Mouse (Mus musculus) adrenal gland, postnatal 36 days (tissue): ENCODE measurements around the gene Anks1b. TPM values are rescaled to one million over a fixed set of nuclear protein-coding genes. Genes with fewer than 3 reads are reported as not detected.
A peak's percentile ranks its signal among the peaks of the same experiment; 100 is the strongest.

Experiments used
- DNase-seq, 2 experiments: peaks; one replicate each; pipeline ENCODE4 v3.0.0; 2021; ENCODE audit warnings: mixed read lengths in 1 of 2
- total RNA-seq, 2 experiments: library from RNA; stranded (reverse); gene quantifications; 2 replicates each; pipeline ENCODE4 v1.2.3; 2021

Gene Anks1b
- total RNA-seq, 2 experiments from 2014 or later = 0.60 to 0.92 TPM

DNA sequence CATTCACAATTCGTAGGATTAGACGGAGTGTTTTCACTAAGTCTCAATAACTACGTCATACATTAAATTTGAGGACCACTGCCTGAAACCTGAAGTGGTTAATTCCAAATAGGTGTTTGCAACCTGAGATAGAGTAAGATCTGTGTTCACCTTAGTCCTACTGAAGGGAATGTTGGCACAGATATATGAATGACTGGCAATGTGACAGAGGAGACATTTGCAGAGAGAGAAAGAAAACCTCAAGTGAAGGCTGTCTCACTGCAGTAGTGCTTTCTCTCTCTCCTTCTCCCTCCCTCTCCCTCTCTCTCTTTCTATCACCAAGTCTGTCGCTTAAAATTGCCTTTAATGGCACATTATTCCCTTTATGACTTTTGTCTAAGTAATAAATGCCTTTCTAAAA lies 101.1 kb downstream of the Anks1b start:
- DNase-seq = no peak

DNA sequence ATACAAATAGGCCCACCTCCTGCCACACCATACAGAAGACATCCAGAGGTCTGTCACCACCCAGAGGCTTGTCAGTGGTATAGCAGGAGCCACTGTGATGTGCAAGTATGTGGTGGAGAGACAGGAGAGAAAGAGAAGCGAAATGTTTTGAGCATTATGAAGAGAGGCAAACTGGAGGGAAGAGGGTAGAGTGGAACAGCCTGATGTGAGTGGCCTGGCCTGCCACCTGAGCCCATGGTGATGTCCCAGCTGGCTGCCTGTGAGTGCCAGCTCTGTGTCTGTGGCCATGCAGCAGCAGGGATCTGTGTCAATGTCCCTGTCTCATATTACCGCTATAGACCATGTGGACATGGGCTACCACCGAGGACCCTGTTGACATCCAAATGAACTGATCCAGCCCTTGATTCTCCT lies 102.1 kb downstream of the Anks1b start:
- DNase-seq = no peak

DNA sequence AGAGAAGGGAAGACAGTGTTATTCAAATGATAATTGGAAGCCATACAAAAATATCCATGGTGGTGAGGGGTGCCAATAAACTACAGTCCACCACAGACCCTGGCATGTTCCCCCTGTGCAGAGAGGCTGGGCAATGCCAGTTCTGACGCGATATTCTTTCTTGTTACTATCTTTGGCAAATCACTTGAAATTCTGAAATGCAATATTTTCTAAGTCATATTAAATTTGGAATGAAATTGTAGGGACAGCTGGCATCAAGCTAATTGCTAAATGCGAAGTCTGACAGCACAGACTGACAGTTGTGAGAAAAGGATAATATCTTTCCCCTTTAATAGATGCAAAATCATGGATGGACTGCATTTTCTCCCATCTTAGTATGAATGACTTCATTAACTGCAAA lies 103.3 kb downstream of the Anks1b start:
- DNase-seq = no peak

DNA sequence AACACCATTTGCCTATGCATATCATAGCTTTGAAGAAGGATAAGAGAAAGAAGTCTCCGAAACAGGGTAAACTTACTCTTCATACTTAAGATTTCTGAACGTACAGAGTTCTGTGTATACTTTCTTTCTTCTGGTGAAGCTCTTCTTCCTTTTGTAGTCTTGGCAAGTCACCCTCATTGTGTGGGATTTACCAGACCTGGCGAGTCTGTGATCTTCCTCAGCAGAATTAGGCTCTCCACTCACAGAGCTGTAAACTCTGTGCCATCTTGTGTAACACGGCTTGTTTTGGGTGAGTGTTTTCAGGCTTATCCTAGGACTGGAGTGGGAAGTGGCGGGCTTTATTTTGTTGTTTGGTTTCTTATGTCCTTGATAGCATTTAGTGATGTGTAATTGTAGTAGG lies 120.9 kb downstream of the Anks1b start:
- no peak for DNase-seq

DNA sequence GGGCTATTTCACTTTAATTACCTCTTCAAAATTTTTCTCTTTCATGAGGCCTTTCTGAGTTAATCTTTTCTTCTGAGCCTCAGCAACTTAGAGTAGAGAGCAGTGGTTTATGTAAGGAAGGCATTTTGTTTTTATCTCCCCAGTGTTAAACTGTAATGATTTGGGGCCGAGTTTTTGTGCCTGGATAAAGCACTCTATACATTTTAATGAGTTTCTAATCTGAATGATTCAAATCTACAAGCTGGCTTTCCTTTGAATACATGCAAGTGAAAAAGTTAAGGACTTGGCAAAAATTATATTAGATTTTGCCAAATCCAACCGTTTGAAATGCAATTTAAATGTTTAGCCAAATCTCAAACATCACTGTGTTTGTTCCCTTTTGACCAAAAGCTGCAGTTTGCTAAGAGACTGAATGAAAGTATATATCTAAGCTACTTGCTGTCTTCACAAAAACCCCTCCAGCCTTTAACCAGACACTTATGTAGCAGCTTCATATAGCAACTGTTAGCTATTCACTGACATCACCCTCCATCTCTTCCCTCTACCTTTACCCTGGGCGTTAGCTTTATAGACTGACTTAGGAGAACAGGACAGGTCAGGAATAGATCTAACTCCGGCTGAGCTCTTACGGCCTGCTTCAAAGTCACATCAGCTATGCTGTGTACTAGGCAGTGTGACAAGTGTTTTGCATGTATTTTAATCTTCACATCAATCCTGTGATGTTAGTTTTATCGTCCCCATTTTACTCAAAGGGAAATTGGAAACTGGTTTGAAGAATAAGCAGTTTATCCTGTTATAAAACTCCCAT lies 122.5 kb downstream of the Anks1b start:
- no peak for DNase-seq

DNA sequence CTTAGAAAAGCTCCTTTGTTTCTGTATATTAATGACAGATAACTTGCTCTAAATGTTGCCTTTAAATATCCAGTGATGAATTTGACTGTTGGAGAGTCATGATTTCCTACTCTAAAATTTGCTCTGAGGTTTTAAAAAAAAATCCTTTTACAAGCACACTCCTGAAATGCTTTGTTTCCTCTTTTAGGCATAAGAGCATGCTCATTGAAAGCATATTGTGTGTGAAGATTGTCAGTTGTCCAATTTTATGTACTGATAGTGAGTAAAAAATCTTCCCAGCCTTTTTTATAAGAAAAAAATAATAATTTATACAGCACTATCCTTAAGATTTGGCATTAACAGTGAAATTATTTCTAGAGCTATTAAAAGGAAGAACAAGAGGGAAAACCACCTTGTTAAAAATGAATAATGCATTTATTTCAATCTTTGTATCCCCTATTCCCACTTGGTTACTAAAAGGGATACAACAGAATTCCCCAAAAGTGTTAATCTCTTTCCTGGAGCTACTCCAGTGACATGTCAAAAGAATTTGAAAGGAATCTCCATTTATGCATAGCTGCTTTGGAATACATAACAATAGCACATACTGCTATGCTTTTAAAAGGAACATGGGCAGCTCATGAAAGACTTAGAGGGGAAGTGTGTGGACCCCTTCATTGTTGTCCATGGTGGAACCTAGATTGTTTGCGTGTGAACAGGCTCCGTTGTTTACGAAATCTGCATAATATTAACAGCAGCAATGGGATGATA lies 130.8 kb downstream of the Anks1b start:
- no peak for DNase-seq

DNA sequence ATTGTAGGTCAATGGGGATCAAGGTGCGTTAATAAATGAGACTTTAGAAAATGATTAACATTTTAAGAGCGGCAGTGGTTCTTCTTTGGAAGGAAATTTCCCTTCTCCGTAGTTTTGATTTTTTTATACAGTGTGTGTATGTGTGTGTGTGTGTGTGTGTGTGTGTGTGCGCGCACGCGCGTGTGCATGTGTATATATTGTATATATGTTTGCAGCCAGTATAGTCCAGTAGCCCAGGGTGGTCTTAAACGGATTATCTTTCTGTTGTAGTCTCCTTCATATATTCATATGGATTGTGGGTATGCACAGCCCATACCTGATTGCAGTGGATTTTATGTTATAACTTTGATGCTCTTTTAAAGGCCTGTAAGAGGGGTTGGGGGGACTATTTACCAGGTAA lies 131.6 kb downstream of the Anks1b start:
- DNase-seq = no peak

DNA sequence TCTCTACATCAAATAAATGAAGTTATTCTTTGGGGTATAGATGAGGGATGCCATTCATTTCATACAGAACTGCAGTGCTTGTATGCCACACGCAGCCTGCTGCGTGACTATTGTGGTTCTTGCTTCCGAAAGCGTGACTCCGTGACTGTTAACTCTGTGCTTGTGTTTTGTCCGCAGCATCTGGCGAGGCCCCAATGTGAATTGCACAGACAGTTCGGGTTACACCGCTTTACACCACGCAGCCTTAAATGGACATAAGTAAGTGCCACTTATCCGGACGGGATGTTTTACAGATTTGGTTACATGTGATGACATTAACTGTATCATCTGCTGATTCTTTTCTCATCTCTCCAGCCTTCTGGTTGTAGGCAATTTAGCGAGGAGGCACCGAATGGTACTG lies 159.7 kb downstream of the Anks1b start:
- DNase-seq = no peak

DNA sequence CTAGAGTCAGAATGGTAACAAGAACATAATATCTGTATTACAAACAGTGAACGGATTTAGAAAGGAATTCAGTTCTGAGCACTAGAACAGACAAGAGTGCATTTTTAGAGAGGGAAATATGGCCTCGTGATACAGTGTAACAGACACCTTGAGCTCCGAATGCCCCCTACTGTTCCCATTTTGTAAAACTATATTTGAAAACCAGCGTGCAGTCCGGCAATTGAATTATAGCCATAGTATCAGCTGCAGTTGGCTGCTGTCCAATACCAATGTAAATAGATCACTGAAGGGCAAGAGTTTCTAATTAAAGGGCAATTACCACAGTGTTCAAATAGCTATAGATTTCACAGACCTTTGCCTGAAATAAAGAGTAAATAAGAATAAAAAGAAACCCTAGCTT lies 170.0 kb downstream of the Anks1b start:
- DNase-seq = no peak

DNA sequence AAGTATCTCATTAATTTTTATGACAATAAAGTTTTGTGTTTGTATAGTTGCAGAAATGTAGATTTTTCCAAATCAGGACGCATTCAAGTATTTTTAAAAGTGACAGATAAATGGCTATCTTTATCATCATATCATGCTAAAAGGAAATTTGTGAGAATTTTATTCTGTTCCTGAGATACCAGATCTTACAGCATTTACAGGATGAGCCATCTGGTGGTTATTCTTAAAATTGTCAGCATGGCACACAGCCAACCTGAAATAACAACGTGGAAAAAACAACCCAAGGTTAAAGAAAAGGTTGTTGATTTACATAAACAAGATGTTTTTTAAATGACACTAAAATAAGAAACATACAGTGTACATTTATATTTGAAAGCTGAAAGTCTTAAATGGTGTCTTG lies 170.5 kb downstream of the Anks1b start:
- peak in 1 of 2 experiments; percentile 21 for DNase-seq

DNA sequence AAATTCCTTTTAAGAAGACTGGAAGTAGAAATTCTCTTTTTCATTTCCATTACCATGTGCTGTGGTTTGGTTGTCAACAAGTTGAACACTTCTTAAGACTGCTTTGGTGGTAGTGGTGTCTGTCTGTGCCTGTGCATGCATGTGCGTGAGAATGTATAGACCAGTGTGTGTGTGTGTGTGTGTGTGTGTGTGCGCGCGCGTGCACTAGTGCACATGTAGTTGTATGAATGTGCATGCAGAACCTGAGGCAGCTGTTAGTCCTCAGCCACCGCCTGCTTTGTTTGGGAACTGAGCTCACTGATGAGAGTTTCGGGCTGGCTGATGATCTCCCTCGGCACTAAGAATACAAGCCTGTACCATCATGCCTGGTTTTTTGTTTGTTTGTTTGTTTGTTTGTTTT lies 170.9 kb downstream of the Anks1b start:
- no peak for DNase-seq

DNA sequence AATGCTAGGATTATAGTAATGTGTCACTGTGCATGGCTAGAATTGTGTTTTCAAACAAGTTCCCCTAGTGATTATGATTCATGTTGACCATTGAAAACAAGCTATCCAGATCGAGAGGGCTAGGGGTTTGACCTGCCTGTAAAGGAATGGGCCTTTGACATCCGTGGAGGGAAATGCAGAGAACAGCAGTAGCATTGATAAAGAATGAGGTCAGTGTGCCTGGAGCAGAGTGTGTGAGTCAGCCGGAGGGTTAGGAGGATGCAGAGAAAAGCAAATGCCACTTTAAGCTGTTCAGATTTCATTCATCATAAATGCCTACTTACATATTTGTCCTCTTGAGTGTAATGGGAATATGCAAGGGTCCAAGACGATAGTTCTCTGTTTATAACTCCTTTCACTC lies 195.3 kb downstream of the Anks1b start:
- no peak for DNase-seq

DNA sequence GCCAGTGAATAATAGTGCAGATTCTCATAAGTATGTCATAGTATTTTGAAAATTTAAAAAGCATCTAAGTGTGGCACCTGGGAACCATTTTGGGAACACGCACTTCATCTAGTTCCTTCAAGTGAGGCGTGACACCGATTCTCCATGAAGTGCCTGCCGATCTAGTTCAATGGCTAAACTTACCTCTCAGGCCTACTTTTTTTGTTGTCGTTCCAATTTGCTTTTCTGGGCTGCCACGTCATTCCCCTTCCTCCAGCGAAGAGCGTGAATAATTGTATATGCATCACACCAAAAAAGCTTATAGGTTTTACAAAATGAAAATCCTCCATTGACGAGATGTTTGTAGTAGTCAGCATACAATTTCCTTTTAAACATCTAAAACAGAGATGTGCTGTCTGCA lies 204.6 kb downstream of the Anks1b start:
- DNase-seq = no peak

DNA sequence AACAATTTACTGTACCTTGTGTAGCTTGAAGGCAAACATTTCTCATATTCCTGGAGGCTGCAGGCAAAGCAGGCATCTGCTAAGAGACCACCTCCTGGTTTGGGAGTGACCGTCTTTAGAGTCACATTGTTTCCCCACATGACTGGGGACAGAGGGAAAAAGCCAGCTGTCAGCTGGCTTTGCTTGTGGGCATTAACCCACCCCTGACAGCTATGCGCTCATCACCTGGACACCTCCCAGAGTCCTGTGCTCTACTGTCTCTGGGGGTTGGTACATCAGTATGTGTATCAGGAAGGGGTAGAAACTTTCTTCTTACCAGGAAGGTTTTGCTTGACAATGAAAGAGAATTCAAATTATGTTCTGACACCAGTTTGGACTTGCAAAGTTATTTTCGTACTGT lies 207.8 kb downstream of the Anks1b start:
- no peak for DNase-seq

DNA sequence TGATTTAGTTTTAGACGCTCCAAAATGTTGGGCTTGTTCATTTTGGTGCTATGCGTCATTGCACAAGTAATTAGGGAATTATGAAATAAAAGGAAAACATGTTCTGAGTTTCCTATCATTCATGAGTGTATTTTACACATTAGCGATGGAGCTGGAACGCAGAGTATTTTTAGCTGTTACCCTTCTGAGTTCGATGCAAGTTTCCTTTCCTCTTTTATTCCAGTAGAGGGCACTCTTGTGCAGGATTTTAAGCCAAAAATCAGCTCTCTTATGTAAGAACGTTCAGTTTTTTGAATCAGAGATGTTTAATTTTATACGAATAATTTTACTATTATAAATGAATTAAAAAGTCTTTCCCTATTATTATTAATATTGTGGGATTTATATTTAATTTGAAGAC lies 208.3 kb downstream of the Anks1b start:
- no peak for DNase-seq

DNA sequence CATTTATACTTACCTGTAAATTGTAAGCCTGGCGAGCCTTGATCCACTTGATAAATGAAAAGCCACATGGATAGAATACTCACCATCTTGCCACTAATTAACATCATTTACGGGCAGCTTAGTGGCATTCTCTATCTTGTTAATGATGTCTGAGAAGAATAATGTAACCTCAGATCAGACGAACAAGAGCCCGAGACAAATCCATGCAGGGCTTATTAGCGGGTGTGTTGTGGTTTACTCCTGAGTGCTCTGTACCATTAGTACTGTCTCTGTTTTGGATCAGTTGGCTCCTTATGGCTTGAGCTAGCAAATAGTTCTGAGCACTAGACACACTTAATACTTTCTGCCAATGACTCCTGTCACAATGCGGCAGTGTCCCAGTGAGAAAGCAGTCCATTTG lies 220.6 kb downstream of the Anks1b start:
- DNase-seq = no peak

DNA sequence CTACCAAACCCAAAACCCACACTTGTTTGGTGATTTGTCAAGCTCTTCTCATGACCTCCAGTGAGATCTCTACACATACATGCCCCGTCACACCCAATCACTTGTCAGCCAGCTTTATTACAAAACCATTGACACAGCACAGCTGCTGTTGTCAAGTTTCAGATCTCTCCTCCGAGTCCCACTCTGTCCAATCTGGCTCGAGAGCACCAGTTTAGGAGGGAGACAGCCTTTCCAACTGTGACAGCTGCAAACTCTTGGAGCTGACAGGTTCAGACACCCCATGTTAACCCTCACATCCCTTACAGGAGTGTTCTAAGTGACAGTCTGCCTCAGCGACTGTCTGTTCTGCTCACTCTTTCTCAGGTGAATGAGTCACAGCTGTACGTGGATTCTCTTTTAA lies 239.4 kb downstream of the Anks1b start:
- DNase-seq = no peak

DNA sequence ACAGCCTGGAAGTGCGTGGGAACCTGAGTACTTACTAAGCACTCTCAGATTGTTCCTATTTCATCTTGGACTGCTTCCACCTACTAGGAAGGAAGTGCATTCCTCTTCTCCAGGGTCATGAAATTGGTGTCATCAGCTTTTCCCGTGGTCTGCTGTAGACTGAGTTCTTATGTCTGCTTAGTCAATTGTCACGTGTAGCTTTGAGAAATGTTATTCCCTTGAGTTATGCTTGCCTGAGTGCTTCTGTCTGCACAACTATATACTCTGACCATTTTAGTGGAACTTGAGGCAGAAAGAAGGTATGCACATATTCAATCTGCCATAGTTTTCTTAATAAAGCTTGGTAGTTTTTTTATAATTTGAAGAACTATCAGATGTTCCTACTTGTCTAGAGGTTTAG lies 243.6 kb downstream of the Anks1b start:
- no peak for DNase-seq

DNA sequence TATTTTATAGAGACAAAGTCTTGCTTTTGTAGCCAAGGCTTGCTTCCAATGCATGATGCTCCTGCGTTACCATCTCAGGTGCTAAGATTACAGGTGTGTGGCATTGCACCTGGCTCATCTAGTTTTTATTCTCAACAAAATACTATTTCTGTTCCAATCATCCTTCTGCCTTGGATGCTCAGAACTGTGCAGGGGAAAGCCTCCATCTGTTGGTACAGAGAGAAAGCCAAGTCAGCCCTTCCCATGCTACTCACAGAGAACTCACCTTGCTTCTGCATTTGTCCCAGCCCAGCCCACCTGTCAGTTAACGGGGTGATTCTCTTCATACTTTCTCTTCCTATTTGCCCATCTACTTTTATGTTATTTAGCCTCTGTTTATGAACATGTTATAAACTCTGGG lies 244.5 kb downstream of the Anks1b start:
- no peak for DNase-seq

DNA sequence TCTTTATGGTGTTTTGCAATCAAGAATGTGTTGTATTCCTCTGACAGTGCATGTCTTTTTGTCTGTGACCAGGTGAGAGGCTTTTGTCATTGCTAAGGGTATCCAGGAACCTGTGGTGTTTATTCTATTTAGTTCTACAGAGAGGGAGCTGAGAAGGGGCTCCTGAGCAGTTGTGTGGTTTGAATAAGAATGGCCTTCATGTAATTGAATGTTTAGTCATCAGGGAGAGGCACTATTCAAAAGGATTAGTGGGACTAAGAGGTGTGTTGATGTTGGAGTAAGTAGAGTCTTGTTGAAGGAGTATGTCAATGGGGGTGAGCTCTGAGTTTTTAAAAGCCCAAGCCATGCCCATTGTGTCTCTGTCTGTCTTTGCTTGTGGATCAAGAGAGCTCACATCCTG lies 264.2 kb downstream of the Anks1b start:
- DNase-seq = no peak

DNA sequence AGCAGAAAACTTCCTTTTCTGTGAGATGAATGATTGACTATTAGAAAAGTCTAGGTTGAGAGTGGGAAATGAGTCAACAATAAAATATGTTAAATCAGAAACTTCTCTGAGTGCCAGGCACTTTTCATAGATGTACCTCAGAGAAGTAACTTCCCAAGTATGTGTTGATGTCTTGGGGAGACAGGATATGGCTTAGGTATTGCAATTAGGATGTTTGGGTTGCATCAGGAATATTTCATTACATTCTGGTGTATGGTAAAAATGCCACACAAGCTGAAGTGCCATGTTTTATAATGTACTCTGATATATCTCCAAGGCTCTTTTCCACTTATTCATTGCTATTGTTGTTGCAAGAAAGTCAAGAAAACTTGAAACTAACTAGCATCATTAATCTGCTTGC lies 267.6 kb downstream of the Anks1b start:
- DNase-seq = no peak

DNA sequence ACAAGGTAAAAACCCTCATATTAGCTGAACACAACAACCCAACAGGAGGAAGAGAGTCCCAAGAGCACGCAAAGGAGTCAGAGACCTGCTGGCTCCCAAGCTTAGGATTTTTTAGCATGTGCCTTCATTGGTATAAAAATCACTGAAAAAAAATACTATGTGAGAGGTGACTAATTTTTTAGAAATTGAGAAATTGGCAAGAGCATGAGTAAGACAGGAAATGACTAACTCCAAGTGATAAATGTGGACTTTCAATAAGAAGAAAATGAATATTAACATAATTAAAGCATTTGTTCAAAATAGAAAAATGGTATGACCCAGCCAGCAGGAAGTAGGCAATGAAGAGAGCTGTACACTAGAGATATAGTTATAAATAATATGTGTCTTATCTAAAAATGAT lies 271.1 kb downstream of the Anks1b start:
- no peak for DNase-seq

DNA sequence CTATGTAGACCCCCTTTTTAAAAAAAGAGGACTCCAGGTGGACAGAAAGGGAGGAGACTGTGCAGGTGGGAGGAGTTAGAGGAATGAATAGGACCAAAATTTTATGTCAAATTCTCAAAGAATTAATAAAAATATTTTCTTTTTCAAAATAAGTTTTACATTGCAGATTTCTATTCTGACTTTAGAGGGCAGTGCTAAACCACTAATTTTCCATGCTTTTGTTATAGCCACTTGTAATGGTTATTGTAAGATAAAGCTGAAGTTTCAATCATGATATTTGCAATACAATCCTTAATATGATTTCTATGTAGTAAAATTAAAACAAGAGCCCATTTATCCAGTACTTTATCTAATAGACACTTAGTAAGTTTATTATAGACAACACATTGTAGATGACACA lies 278.2 kb downstream of the Anks1b start:
- no peak for DNase-seq
